Mouse (Mus musculus) 3T3-L1 (cell line): ENCODE results near the gene Rps8.
A peak's percentile ranks its signal among the peaks of the same experiment; 100 is the strongest.

Experiments
- DNase-seq: peaks from one replicate; pipeline ENCODE4 v3.0.0-alpha.2; 2015; ENCODE audit warnings: low read depth, low spot score

Gene Rps8

DNA sequence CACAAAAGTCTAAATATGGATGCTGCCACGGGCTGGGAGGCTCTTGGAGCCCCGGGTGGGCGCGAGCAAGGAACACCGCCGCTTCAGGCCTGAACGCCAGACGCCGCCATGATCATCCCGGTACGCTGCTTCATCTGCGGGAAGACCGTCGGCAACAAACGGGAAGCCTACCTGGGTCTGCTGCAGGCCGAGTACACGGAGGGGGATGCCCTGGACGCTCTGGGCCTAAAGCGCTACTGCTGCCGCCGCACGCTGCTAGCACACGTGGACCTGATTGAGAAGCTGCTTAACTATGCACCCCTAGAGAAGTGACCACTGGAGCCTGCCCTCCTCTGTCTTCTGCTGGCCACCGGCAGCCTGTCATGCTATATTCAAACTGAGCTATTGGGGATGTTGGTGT, 7.2 kb downstream of the Rps8 start:
- DNase-seq = no peak

DNA sequence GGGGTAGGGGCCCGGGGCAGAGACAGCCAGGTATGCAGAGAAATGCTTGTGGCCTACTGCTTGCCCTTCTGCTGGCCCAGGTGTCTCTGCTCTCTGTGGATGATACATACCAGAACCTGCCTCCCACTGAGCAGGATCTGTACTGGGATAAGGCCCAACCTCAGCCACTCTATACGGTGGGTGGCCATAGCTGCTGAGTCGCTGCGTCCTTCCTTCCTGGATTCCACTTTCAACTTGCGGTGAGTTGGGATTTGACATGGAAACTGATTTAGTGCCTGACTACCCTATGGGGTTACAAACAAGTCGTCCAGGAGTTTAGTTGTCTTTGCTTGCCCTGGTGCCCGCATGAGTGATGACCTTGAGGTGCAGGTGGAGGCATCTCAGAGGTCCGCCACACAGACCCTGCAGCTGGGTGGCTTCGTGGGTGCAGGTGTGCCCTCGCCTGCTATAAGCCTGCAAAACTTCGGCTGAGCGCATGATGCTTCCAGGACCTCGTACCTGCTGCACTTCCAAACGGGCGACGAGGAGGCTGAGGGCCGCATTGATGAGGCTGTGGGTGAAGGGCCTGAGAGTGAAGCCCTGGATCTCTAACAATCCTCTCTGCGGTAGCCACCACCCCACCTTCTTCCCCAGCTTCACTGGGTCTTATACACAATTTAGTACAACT, 7.9 kb downstream of the Rps8 start:
- no peak for DNase-seq

DNA sequence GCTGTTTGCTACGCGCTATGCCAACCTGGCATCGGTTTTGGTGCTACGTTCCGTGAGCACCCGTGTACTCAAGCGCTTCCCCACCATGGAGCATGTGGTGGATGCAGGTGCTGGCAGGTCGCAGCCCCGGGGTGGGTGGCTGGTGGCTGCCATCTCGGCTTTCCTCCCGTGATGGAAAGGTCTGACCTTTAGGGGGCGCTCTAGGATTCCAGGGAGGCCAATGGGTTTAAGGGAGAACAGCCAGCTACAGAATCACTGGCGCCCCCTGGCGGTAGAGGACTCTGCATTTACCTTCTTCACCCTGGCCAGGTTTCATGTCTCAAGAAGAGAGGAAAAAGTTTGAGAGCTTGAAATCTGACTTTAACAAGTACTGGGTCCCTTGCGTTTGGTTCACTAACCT, 9.9 kb downstream of the Rps8 start:
- DNase-seq = peak; percentile 87

DNA sequence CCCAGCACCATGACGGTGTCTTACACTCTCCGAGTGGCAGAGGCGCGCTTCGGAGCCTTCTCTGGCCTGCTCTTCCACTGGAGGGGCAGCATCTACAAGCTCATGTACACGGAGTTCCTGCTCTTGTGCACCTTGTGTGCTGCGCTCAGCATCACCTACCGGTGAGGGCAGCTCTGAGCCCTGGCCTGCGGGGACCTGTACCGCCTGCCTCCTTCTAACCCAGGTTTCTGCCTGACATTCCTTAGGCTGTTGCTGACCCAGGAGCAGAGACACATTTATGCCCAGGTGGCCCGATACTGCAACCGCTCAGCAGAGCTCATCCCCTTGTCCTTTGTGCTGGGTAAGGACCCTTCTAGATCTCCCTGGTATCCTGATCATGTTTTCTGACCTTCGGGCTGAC, 10.8 kb downstream of the Rps8 start:
- DNase-seq = no peak

DNA sequence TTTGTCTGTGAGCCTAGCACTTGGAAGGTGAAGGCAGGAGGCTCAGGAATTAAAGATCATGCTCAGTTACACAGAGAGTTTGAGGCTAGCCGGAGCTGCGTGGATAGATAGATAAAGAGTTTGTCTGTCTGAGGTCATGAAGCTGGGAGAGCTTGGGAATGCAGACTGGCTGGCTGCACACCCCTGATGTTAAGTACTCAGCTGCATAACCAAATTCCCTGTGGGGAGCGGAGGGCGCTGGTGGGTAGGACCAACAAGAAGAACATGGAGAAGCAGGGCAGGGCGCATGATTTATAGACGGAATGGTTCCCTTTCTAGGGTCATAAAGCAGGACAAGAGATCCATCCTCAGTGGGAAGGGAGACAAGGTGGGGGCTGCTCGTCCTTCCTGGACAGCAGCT, 13.0 kb downstream of the Rps8 start:
- no peak for DNase-seq

DNA sequence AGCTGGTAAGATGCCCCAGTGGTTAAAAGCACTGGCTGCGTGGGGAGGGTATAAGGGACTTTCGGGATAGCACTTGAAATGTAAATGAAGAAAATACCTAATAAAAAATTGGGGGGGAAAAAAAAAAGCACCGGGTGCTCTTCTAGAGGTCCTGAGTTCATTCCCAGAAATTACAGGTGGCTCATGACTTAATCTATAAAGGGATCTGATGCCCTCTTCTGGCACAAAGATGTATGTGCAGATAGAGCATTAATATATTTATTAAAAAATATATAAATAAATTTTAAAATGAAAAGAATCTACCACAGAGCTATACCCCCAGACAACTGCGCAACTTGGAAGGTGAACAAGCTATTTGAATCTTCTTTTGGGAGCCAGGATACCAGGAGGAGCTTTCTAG, 15.4 kb downstream of the Rps8 start:
- peak; percentile 59 for DNase-seq

DNA sequence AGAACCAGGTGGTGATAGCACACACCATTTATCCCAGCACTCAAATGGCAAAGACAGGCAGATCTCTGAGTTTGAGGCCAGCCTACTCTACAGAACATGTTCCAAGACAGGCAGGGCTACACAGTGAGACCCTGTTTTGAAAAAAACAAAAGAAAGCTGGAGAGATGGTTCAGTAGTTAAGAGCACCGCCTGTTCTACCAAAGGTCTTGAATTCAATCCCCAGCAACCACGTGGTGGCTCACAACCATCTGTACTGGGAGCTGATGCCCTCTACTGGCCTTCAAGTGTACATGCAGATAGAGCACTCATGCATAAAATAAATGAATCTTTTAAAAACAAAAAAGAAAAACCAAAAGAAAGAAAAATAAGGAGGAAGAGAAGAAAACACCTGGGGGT, 16.8 kb downstream of the Rps8 start:
- DNase-seq = peak; percentile 74

DNA sequence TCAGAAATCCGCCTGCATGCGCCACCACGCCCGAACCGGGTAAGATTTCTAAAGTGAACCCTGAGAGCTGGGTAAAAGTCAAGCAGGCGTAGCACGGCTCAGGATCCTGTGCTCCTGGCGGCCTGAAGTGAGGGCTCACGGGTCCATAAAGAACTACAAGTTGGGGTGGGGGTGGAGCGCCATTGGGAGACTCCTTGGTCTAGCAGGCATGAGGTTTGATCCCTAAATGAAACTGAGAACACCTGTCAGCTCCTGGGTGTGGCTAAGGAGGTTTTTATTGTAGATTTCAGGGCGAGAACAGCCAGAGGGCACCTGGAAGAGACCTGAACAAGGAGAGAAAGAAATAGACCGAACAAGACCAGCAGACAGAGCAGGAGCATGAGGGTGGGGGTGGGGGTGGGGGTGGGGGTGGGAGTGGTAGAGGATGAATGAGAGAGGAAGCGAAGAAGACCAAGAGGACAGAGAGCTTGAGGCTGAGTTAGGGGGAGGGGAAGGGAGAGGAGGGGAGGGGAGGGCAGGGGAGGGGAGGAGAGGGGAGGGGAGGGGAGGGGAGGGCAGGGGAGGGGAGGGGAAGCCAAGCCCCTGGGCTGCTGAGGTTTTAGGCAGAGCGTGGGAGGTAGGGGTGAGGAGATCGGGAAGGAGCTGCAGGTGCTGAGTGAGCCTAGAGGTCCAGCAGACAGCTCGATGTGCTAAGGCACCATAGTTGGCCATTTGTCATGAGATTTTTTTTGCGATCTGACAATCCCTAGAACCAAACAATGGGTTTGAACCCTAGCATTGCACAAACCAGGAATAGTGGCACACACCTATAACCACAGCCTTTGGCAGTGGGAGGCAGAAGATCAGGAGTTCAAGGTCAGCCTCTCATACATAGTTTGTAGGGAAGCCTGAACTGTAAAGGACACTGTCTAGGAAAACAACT, 17.5 kb downstream of the Rps8 start:
- no peak for DNase-seq

DNA sequence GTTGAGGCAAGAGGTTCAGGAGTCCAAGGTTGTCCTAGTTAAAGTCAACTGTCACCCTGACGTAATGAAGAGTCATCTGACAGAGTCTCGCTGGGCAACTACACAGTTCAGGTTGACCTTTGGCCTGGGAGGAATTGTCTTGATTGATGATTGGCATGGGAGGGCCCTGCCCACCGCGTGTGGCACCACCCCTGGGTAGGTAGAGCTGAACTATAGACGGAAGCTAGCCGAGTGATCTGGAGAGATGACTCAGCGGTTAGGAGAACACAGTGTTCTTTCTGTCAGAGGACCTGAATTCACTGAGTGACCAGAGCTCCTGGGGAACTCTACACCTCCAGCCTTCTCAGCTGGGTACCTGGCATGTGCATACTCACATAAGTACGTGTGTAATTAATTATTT, 20.0 kb downstream of the Rps8 start:
- DNase-seq = no peak

DNA sequence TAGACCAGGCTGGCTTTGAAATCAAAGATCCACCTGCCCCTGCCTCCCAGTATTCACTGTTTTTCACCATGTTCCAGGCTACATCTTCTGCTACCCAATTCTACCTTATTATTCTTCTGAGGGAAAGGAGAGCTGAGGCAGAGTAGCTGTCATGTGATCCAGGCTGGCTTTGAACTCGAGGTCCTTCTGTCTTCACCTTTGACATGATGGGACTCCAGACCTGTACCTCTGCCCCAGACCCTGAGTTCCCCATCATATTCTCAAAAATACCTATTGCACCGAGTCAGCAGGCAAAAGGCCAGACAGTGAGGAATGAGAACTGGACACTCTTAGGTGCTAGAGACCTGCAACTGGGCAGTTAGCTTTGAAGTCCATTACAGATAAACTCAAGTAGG, 21.4 kb downstream of the Rps8 start:
- no peak for DNase-seq

DNA sequence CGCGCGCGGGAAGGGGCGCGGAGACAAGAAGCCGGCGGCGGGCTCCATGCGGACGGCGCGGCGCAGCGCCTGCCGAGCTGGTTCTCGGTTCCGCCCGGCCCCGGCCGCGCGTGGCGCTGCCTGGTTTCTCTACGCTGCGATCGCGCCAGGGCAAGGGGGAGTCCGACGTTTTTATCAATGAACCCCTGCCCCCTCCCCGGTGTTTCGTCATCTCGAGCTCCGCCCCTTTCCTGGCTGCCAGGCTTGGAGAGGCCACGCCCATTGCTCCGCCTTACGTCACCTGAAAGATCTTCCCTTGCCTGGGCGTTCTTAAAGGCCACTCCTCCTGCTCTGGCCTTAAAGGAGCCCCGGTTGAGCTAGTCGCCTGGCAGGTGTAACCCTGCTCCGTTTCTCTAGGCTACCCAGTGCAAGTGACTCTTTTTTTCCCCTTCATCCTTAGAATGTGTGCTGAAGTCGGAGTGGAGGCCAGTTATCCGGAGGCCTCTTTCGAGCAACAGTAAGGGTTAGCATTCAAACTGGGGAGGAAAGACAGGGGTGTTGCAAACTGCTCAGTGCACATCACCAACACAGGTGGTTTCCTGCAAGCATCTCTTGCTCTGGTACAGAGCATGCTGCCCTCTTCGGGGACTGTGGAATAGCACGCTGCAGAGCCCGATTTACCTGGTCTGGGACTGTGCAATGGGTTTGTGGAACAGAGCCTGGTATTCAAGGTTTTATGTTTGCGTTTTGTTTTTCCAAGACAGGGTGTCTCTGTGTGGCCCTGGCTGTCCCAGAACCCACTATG, 22.0 kb downstream of the Rps8 start, which contains the start of gene Plk3:
Gene Plk3 (minus strand): TSS at position 147 of the 784 bp plus-strand sequence.
- peak; percentile 94 for DNase-seq

DNA sequence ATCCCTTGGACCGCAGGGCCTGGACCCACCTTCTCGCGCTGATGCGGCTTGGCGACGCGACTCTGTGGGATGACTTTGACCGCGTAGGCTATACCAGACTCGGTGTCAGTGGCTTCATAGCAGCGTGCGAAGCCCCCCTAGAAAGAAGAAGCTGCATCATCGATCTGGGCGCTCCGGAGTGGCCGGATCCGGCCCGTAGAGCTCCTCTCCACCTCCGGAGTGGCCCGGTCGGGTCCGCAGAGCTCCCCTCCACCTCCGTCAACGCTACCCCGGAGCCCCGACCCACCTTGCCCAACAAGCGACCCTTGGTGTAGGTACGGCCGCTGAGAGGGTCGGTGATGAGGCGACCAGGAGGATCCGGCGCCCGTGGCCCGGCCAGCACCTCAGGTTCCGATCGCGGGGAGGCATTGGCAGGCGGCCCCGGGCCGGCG, 22.7 kb downstream of the Rps8 start:
- DNase-seq = no peak

DNA sequence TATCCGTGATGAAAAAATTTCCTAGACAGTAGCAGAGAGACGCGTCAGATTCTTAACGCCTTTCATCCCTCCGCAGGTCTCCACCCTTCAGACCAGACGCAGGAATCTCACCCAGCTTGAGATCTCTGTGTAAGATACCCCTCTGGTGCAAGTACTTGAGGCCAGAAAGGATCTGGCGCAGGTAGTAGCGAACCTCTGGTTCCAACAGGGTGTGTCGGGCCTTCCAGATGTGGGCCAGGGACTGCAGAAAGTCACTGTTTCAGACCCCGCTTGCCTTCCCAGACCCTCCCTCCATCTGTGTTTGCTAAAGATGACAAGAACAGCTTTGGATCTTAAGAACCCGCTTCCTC, 23.3 kb downstream of the Rps8 start:
- no peak for DNase-seq

DNA sequence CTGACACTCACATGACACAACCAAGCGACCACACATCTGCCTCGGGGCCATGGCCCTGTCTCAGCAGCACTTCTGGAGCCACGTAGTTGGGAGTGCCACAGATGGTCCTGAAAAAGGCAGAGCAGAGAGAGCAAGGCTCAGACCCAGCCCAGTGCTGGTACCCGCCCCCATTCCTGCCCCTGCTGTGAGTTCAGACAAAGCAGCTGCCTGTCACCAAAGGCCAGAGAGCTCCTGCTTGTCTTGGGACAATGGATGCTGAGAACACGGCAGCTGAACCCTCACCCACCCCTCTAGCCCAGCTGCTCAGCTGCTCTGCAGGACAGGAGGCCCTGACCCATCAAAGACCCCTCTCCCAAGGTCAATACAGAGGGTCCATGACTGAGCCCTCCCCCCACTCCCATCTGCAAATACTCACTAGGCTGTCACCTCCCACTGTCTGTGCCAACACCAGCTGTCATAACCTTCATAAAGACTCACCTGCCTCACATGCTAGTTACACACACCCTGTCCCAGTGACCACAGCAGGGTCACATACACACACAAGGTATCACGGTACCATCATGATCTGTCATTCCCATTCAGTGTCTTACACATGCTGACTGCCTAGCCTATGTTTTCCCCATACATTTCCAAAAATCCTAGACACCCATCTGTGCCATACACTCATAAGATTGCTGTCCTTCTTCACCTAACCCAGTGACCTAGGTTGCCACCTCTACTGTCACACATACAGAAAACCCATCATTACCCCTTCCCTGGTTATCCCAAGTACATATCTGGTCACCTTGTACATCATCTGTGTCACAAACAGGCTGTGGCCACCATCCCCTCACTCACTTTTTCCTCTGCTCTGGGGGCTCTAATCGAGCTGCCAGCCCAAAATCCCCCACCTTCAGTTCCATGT, 23.9 kb downstream of the Rps8 start:
- no peak for DNase-seq

DNA sequence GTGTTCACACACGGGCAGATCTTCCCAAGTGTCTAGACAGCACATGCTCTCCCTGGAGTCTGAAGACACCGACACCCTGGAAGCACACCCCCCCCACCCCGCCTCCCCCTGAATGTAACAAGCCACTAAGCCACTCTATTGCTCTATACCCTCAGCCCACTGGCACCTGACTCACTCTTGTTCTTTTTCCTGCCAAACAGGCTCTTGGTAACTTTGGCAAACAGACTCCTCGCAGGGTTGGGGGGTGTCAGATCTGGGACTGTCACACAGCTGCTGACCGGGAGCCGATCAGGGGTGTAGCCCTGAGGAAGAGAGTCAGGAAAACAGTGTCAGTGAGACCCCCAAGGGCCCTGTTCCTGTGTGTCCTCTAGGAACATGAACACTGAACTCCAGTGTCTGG, 24.8 kb downstream of the Rps8 start:
- DNase-seq = no peak

DNA sequence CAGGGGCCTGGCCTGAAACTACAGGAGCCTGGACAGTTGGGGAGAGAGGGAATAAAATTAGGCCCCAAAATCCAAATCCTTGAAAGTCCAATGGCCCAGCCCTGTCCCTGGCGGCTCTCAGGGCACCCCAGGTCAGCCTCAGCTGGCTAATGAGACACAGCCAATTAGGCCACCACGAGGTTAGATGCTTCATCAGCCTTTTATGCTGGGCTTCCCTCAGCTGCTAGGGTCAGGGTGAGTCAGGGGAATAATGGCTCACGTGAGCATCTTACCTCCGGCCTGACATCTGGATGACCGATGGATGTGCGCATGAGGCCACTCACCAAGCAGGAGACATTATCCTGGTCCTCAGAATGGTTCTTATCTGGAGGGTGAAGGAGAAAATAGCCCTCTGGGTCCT, 25.3 kb downstream of the Rps8 start:
- DNase-seq = no peak

DNA sequence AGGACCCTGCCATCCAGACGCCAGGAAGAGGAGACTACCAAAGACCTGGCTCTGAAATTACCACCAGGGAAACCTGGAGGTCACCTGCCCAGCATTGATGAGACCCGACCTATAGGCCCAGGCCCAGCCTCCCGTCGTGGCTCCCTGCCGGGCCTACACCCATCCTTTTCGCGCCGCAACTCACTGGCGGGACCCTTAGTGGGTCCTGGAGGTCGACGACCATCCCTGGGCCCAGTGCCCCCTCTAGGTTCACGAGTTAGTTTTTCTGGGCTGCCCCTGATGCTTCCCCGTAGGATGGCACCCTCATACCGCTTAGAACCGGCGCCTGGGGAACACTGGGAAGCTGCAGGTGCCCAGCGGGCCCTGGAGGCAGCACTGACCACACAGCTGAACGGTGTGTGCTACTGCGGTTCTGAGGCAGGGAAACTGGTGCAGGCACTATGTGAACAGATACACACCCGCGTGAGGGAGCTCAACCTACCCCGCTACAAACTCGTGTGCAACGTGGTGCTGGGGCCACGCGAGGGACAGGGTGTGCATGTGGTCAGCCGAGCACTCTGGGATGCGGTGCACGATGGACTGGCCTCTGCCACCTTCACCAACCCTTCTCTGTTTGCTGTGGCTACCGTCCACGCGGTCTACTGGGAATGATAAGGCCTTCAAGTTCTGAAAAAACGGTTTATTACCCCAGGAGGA, 27.9 kb downstream of the Rps8 start:
- no peak for DNase-seq

DNA sequence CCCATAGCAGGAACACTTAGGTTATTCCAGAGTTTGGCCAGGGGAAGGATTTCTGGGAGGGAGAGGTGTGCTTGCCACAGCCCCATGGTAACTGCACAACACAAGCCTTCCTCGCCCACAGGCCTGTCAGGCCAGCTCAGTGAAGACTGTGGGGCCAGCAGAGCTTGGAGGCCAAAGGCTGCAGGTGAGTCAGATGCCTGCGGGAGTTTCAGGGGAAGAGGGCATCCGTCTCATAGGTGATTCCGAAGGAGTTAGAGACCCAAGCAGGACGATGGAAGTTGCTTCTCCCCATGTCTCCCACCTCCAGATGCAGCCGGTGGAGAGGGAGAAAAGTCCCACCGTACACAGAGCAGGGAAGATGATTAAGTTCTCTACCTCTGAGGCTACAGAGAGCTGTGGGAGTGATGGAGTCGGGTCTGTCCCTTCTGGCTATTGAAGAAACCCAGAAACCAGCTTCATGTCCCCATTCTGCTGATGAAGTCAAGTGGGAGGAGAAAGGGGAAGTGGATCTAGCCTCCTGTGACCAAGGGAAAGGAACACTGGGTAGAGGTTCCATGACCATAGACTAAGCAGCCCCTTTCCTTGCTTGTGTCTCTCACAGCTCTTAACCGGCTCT, 29.3 kb downstream of the Rps8 start, which contains the start of gene Tctex1d4:
Gene Tctex1d4 (plus strand): TSS at position 120 of the 616 bp plus-strand sequence.
- peak; percentile 64 for DNase-seq

DNA sequence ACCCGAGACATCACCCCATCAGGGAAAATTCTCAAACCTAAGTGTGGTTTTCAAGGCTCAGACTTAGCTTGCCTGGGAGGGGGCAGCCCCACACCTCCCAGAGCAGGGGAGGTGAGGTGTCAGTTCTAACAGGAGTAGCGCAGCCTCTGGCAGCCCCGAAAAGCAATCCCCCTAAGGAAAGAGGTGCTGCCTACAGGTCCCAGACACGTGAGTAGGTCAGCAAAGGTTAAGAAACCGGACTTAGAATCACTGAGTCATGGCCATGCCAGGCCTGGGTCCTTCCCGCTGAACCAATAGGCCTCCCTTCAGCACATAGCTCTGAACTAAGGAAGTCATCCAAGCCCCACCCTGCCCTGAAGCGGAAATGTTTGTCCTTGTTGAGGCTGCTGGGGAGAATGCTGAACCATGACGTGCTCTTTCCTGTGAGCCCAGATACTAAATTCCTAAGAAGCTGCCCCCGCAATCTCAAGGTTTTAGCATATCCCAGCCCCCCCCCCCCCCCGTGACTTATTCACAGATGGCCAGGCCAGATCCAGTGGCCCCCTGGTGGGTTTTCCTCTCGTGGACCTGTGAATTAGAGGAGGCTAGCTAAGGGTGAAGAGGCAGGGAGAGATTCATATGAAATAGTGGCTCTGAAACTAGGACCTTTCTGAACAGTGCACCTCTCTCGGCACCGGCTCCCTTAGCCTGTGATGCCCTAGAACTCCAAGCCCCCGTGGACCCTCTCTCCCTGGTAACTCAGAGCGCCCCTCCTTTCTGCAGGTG, 30.0 kb downstream of the Rps8 start:
- DNase-seq = peak; percentile 100
